Mouse (Mus musculus) ovary, postnatal 14 days (tissue): ENCODE data around the gene Fscn1.

ENCODE experiments used
- DNase-seq: peaks from one replicate; pipeline ENCODE4 v3.0.0; 2022; ENCODE audit warnings: low spot score

The Fscn1 gene

GRCm38 (mm10) chr5:142935642-142936335, 24.4 kb upstream of the Fscn1 start:
- DNase-seq = no peak

- peak; percentile 82 for DNase-seq
These were observed 23.8 kb upstream of the Fscn1 start for GRCm38 (mm10) chr5:142936336-142936719.

- DNase-seq = no peak
These were observed 22.0 kb upstream of the Fscn1 start for GRCm38 (mm10) chr5:142937956-142938727.

- DNase-seq = no peak
These were observed 19.8 kb upstream of the Fscn1 start for GRCm38 (mm10) chr5:142940393-142940792.

GRCm38 (mm10) chr5:142944979-142945682, 15.0 kb upstream of the Fscn1 start:
- no peak for DNase-seq

GRCm38 (mm10) chr5:142947460-142947859, 12.7 kb upstream of the Fscn1 start:
- no peak for DNase-seq

- no peak for DNase-seq
These were observed 10.6 kb upstream of the Fscn1 start for GRCm38 (mm10) chr5:142949580-142949979.

GRCm38 (mm10) chr5:142950405-142950804, 9.7 kb upstream of the Fscn1 start:
- DNase-seq = no peak

- no peak for DNase-seq
These were observed 6.5 kb upstream of the Fscn1 start for GRCm38 (mm10) chr5:142953641-142954040.

GRCm38 (mm10) chr5:142956956-142957703, 3.0 kb upstream of the Fscn1 start:
- DNase-seq = no peak

- DNase-seq = no peak
These were observed 1.7 kb upstream of the Fscn1 start for GRCm38 (mm10) chr5:142958464-142958863.

GRCm38 (mm10) chr5:142959156-142959555, 987 bp upstream of the Fscn1 start:
- no peak for DNase-seq

GRCm38 (mm10) chr5:142960775-142961271, 680 bp downstream of the Fscn1 start:
- no peak for DNase-seq

- DNase-seq = no peak
These were observed 1.3 kb downstream of the Fscn1 start for GRCm38 (mm10) chr5:142961398-142961880.

- peak; percentile 47 for DNase-seq
These were observed 1.8 kb downstream of the Fscn1 start for GRCm38 (mm10) chr5:142961881-142962443.

GRCm38 (mm10) chr5:142962444-142962961, 2.4 kb downstream of the Fscn1 start:
- DNase-seq = no peak

- peak; percentile 44 for DNase-seq
These were observed 3.0 kb downstream of the Fscn1 start for GRCm38 (mm10) chr5:142963003-142963704.

- no peak for DNase-seq
These were observed 3.8 kb downstream of the Fscn1 start for GRCm38 (mm10) chr5:142963705-142964494.

GRCm38 (mm10) chr5:142964650-142965049, 4.5 kb downstream of the Fscn1 start:
- no peak for DNase-seq

GRCm38 (mm10) chr5:142968411-142968810, 8.3 kb downstream of the Fscn1 start:
- DNase-seq = no peak
